Mouse (Mus musculus): ENCODE measurements around the gene Tomm34. TPM values are rescaled to one million over a fixed set of nuclear protein-coding genes. Genes with fewer than 3 reads are reported as not detected.

Gene Tomm34
- polyA plus RNA-seq, 1 experiment, result 46.7 TPM

DNA sequence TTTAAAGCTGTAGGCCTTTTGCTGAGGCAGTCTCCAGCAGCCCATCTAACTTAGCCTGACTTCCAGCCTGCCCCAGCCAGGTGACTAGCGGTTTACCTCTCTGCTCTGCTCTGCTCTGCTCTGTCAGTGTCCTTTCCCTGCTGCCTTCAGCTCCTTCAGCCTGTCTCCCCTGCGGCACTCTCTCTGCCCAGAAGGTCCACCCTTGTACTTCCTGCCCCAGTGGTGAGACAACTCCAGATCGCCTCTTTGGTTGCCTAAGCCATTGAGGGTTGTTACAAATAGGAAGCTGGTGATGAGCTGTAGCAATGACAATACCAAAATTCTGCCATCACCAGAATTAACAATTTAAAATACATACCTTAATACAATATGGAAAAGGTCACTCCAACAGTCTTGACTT, 60.0 kb downstream of the Tomm34 start:
- no peak for DNase-seq (ENCODE audit: low read depth)

DNA sequence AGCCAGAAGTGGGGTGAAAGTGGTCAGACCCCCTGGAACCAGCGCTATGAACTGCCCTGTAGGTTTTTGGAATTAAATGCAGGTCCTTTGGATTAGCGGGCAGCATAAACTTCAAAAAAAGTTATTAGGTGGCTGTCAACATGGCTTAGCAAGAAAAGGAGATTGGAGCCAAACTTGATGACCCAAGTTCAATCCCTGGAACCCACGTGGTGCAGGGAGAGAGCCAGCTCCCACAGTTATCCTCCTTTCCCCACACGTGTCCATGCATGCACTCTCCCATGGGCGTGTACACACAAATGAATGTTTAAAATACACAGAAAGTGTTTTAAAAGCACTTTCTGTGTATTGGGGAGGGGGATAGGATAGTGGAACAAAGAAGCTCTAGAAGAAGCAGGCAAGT, 60.5 kb downstream of the Tomm34 start:
- DNase-seq (ENCODE audit: low read depth), result no peak

DNA sequence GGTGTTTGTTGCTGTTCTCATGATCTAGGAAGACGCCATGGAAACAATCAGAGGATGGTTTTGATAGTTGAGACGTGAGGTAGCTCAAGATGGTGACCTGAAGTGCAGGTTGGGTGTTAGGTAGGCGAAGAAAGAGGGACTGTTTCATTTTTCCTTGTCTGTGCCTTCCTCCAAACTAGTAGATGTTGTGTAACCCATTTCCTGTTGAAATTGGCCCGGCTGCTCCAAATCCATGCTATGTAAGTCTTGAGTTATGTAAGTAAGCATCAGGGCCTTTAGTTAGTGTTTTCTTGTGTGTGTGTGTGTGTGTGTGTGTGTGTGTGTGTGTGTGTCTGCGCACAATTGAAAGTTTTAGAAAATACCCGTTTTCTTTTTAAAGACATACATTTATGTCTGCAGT, 61.7 kb downstream of the Tomm34 start:
- peak; percentile 50 for DNase-seq (ENCODE audit: low read depth)

DNA sequence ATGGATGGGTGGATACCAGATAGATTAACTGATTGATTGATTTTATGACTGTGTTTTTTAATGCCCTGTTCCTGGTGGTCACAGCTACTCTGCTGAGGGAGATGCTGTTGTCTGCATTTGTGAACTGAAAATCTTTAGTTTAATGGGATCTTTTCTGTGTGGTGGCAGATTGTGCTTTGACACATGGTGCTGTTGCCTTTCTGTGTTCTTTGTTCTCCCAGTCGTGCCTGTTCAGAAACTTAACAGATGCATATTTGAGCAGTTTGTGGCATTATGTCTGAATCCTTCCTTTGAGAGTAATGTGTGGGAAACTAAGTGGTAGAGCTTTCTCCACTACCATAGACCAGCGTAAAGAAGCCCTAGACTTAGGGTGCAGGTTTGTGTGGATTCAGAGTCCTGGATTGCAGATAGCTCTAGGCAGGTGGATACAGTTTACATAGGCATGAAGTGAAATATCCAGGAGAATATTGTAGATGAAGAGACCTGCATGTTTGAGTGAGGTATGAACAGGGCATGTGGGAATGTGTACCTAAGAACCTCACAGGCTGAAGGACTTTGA, 62.9 kb downstream of the Tomm34 start:
- DNase-seq (ENCODE audit: low read depth), result no peak

GRCm38 (mm10) chr2:164007547-164007946, 63.4 kb downstream of the Tomm34 start:
- DNase-seq (ENCODE audit: low read depth), result no peak

- DNase-seq (ENCODE audit: low read depth), result no peak
Observed at GRCm38 (mm10) chr2:164006932-164007331, 64.0 kb downstream of the Tomm34 start.

- no peak for DNase-seq (ENCODE audit: low read depth)
Observed at GRCm38 (mm10) chr2:164004503-164004902, 66.5 kb downstream of the Tomm34 start.

Other genes with a start within 250 kb of the Tomm34 start
- gene Kcnk15, start 217.5 kb downstream of the Tomm34 start, polyA plus RNA-seq (2012; rRNA removed), result not detected in 2 replicates
- 0.96 and 1.2 TPM in 2 replicates for gene Rims4, start 152.5 kb downstream of the Tomm34 start, polyA plus RNA-seq (2012; rRNA removed)
- gene Ywhab, start 76.2 kb downstream of the Tomm34 start, polyA plus RNA-seq (2012; rRNA removed), result 95.3 and 100 TPM in 2 replicates
- 24.0 and 36.7 TPM in 2 replicates for gene Pabpc1l, start 45.7 kb downstream of the Tomm34 start, polyA plus RNA-seq (2012; rRNA removed)
- gene Stk4, start 847 bp downstream of the Tomm34 start, polyA plus RNA-seq (2012; rRNA removed), result 15.0 and 16.1 TPM in 2 replicates
- gene Kcns1, start 99.9 kb upstream of the Tomm34 start, polyA plus RNA-seq (2012; rRNA removed), result 0.46 and 2.2 TPM in 2 replicates
- 0.07 TPM in 1 of 2 replicates, not detected in the other for gene Wfdc5, start 111.6 kb upstream of the Tomm34 start, polyA plus RNA-seq (2012; rRNA removed)
- gene Wfdc12, start 119.4 kb upstream of the Tomm34 start, polyA plus RNA-seq (2012; rRNA removed), result 0.81 TPM in 1 of 2 replicates, not detected in the other
- gene Wfdc15a, start 129.0 kb upstream of the Tomm34 start, polyA plus RNA-seq (2012; rRNA removed), result 0.63 and 1.6 TPM in 2 replicates
- 420 and 765 TPM in 2 replicates for gene Wfdc15b, start 150.5 kb upstream of the Tomm34 start, polyA plus RNA-seq (2012; rRNA removed)
- 4.1 TPM in 1 of 2 replicates, not detected in the other for gene Svs2, start 167.3 kb upstream of the Tomm34 start, polyA plus RNA-seq (2012; rRNA removed)
- 0.69 TPM in 1 of 2 replicates, not detected in the other for gene Svs3b, start 185.5 kb upstream of the Tomm34 start, polyA plus RNA-seq (2012; rRNA removed)
- gene Svs4, start 207.3 kb upstream of the Tomm34 start, polyA plus RNA-seq (2012; rRNA removed), result 15.6 TPM in 1 of 2 replicates, not detected in the other
- 3.0 TPM in 1 of 2 replicates, not detected in the other for gene Svs3a, start 218.1 kb upstream of the Tomm34 start, polyA plus RNA-seq (2012; rRNA removed)
- 0.27 TPM in 1 of 2 replicates, not detected in the other for gene Svs6, start 245.6 kb upstream of the Tomm34 start, polyA plus RNA-seq (2012; rRNA removed)